Mouse (Mus musculus): Measurements from ENCODE around the gene Rasgrp2.

DNA sequence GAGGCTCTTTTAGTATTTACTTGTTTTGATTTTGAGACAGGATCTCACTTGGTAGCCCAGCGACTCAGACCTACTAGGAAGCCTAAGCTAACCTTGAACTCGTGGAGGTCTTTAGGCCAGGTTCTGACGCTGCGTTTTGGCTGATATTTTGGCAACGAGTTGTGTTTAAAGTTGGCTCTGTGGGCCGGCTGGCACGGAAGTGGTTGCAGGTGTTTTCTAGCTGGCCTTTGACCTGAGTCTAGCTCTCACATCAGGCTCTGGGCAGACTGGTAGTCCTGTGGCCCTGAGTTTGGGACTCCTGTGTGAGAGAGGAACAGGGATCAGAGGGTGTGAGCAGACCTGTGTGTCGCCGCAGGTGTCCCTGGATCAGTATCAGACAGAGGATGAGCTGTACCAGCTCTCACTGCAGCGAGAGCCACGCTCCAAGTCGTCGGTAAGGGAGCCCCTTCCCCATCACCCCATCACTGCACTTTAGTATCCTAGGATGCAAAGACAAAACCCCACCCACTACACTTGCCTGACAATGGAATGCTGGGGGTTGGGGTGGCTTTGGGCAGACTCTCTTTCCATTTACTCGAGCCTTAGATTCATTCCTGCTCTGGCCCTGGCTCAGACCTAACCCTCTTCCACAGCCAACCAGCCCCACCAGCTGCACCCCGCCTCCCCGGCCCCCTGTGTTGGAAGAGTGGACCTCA lies 8.8 kb downstream of the Rasgrp2 start:
- TF ChIP-seq TAL1 (IDR thresholded peaks at IDR 0.05; ENCODE audit: low read length) (no peak), GATA1 (IDR thresholded peaks at IDR 0.05; ENCODE audit: low read depth, low read length) (no peak), E2F4 (IDR thresholded peaks at IDR 0.05; ENCODE audit: borderline replicate concordance, low read depth, low read length) (no peak), MEF2A (IDR thresholded peaks at IDR 0.05; ENCODE audit: extremely low read depth, insufficient replicate concordance, low read depth, low read length, poor library complexity, severe bottlenecking) (no peak), MAZ (IDR thresholded peaks at IDR 0.05; ENCODE audit: low read depth, low read length) (no peak), KAT2A (conservative IDR thresholded peaks at IDR 0.05; ENCODE audit: low read depth, low read length) (no peak)
